Mouse (Mus musculus) limb, embryonic 10.5 days (tissue): ENCODE measurements around the gene Cage1. TPM values are rescaled to one million over a fixed set of nuclear protein-coding genes. Genes with fewer than 3 reads are reported as not detected.

Experiments used
- DNase-seq: peaks from one replicate; pipeline ENCODE4 v3.0.0-alpha.2; 2017; ENCODE audit warnings: low spot score
- H3K27ac ChIP-seq: fragments of 300-500 bp; sonication (generic); 2 replicates; pipeline ENCODE4 v1.5.1; 2016; ENCODE audit warnings: mild to moderate bottlenecking
- H3K27me3 ChIP-seq: fragments of 300-500 bp; sonication (generic); 2 replicates; pipeline ENCODE4 v1.6.1; 2016; ENCODE audit warnings: low read depth, mild to moderate bottlenecking; ENCODE audit not compliant: poor library complexity, severe bottlenecking
- H3K36me3 ChIP-seq: fragments of 300-500 bp; sonication (generic); 2 replicates; pipeline ENCODE4 v1.6.1; 2016; ENCODE audit warnings: mild to moderate bottlenecking, moderate library complexity
- H3K4me1 ChIP-seq: fragments of 300-500 bp; sonication (generic); 2 replicates; pipeline ENCODE4 v1.6.1; 2016
- H3K4me3 ChIP-seq: fragments of 300-500 bp; sonication (generic); 2 replicates; pipeline ENCODE4 v1.5.1; 2016; ENCODE audit warnings: mild to moderate bottlenecking, moderate library complexity
- H3K9me3 ChIP-seq: fragments of 300-500 bp; sonication (generic); replicated peaks from 2 replicates; pipeline ENCODE4 v1.6.1; 2016; ENCODE audit warnings: mild to moderate bottlenecking
- WGBS: fragments of 180-500 bp; shearing (Covaris S2); methylation state at CpG from one replicate; pipeline ENCODE4 v1.1.7; 2016; 5-methylcytosine and 5-hydroxymethylcytosine counted together
- polyA plus RNA-seq: library from polyadenylated mRNA; unstranded; fragments of >200 nt; fragmentation: Nextera tagmentation; extraction: Ambion mirVana; gene quantifications from 2 replicates; pipeline ENCODE4 v1.2.1, GENCODE M21; 2016

The Cage1 gene
- polyA plus RNA-seq, 1 experiment from 2014 or later = 0.96 TPM

GRCm38 (mm10) chr13:37999713-38000112, 37.2 kb downstream of the Cage1 start:
- 88% methylated on average over 3 of the region's 3 CpGs for WGBS
- Histone ChIP-seq H3K9me3 (no peaks in the 10 kb centered on the region), H3K36me3 (no peaks in the 10 kb centered on the region), H3K4me1 (no peaks in the 10 kb centered on the region), H3K27ac (no peak overlapping the region), H3K27me3 (no peaks in the 10 kb centered on the region), H3K4me3 (no peak overlapping the region)
- no peak for DNase-seq

- H3K27me3 ChIP-seq = no peaks in the 10 kb centered on the region
- peak overlapping the region; percentile 98 for H3K27ac ChIP-seq
- H3K9me3 ChIP-seq = no peaks in the 10 kb centered on the region
- no peak for DNase-seq
- 26% methylated on average over 7 of the region's 7 CpGs for WGBS
- peak overlapping the region; percentile 94 for H3K4me3 ChIP-seq
- peaks cover 15% of the 10 kb centered on the region for H3K4me1 ChIP-seq
- peaks cover 25% of the 10 kb centered on the region for H3K36me3 ChIP-seq
Measured at GRCm38 (mm10) chr13:37994405-37994749, 42.5 kb downstream of the Cage1 start.

- WGBS = under 1% methylated on average over 82 of the region's 89 CpGs
- DNase-seq = peak; percentile 98
- H3K4me3 ChIP-seq = peak within 1 kb of the TSS; percentile 94
- peaks cover 30% of the 10 kb centered on the region for H3K36me3 ChIP-seq
- peaks cover 15% of the 10 kb centered on the region for H3K4me1 ChIP-seq
- no peaks in the 10 kb centered on the region for H3K27me3 ChIP-seq
- H3K27ac ChIP-seq = peak within 1 kb of the TSS; percentile 98
- H3K9me3 ChIP-seq = no peaks in the 10 kb centered on the region
Measured at GRCm38 (mm10) chr13:37993704-37994404, 43.0 kb downstream of the Cage1 start, which contains the start of gene Ssr1. Gene Ssr1 (minus strand): TSS chr13:37994217.

- H3K36me3 ChIP-seq = peaks cover 35% of the 10 kb centered on the region
- peak overlapping the region; percentile 94 for H3K4me3 ChIP-seq
- WGBS = under 1% methylated on average over 17 of the region's 17 CpGs
- H3K27ac ChIP-seq = peak overlapping the region; percentile 98
- H3K27me3 ChIP-seq = no peaks in the 10 kb centered on the region
- H3K9me3 ChIP-seq = no peaks in the 10 kb centered on the region
- peaks cover 15% of the 10 kb centered on the region for H3K4me1 ChIP-seq
- no peak for DNase-seq
Measured at GRCm38 (mm10) chr13:37993376-37993703, 43.5 kb downstream of the Cage1 start.

- Histone ChIP-seq H3K4me3 (peak overlapping the region; percentile 94), H3K4me1 (peaks cover 15% of the 10 kb centered on the region), H3K27me3 (no peaks in the 10 kb centered on the region), H3K27ac (peak overlapping the region; percentile 98), H3K9me3 (no peaks in the 10 kb centered on the region), H3K36me3 (peaks cover 41% of the 10 kb centered on the region)
- 20% methylated on average over 10 of the region's 10 CpGs for WGBS
- peak; percentile 44 for DNase-seq
Measured at GRCm38 (mm10) chr13:37992638-37993371, 44.1 kb downstream of the Cage1 start.

- H3K9me3 ChIP-seq = no peaks in the 10 kb centered on the region
- no peaks in the 10 kb centered on the region for H3K27me3 ChIP-seq
- H3K4me1 ChIP-seq = peaks cover 15% of the 10 kb centered on the region
- H3K4me3 ChIP-seq = no peak overlapping the region
- 94% methylated on average over 8 of the region's 8 CpGs for WGBS
- peaks cover 72% of the 10 kb centered on the region for H3K36me3 ChIP-seq
- no peak overlapping the region for H3K27ac ChIP-seq
- DNase-seq = no peak
Measured at GRCm38 (mm10) chr13:37989701-37990100, 47.2 kb downstream of the Cage1 start.

GRCm38 (mm10) chr13:37986166-37986565, 50.7 kb downstream of the Cage1 start:
- no peaks in the 10 kb centered on the region for H3K27me3 ChIP-seq
- H3K4me1 ChIP-seq = no peaks in the 10 kb centered on the region
- H3K4me3 ChIP-seq = no peak overlapping the region
- WGBS = 93% methylated on average over 10 of the region's 10 CpGs
- no peaks in the 10 kb centered on the region for H3K9me3 ChIP-seq
- H3K27ac ChIP-seq = no peak overlapping the region
- peaks cover 100% of the 10 kb centered on the region for H3K36me3 ChIP-seq
- no peak for DNase-seq

- Histone ChIP-seq H3K36me3 (peaks cover 100% of the 10 kb centered on the region), H3K9me3 (no peaks in the 10 kb centered on the region), H3K27ac (no peak overlapping the region), H3K4me1 (no peaks in the 10 kb centered on the region), H3K27me3 (no peaks in the 10 kb centered on the region), H3K4me3 (no peak overlapping the region)
- WGBS = 90% methylated on average over 5 of the region's 5 CpGs
- no peak for DNase-seq
Measured at GRCm38 (mm10) chr13:37981063-37981462, 55.8 kb downstream of the Cage1 start.

- no peaks in the 10 kb centered on the region for H3K27me3 ChIP-seq
- H3K4me1 ChIP-seq = no peaks in the 10 kb centered on the region
- no peaks in the 10 kb centered on the region for H3K9me3 ChIP-seq
- H3K36me3 ChIP-seq = peaks cover 99% of the 10 kb centered on the region
- no peak overlapping the region for H3K27ac ChIP-seq
- WGBS = 96% methylated on average over 10 of the region's 10 CpGs
- no peak overlapping the region for H3K4me3 ChIP-seq
- DNase-seq = no peak
Measured at GRCm38 (mm10) chr13:37980346-37980745, 56.5 kb downstream of the Cage1 start.

- H3K36me3 ChIP-seq = peaks cover 94% of the 10 kb centered on the region
Measured at GRCm38 (mm10) chr13:37979506-37979905, 57.4 kb downstream of the Cage1 start.

GRCm38 (mm10) chr13:37974731-37975130, 62.1 kb downstream of the Cage1 start:
- no peak overlapping the region for H3K4me3 ChIP-seq
- H3K4me1 ChIP-seq = peaks cover 6% of the 10 kb centered on the region
- H3K27ac ChIP-seq = no peak overlapping the region
- no peak for DNase-seq
- whole genome bisulfite sequencing = 93% methylated on average over 5 of the region's 5 CpGs
- H3K27me3 ChIP-seq = no peaks in the 10 kb centered on the region
- peaks cover 51% of the 10 kb centered on the region for H3K36me3 ChIP-seq
- no peaks in the 10 kb centered on the region for H3K9me3 ChIP-seq

More at GRCm38 (mm10) chr13:37979506-37979905, 57.4 kb downstream of the Cage1 start:
- DNase-seq = no peak
- H3K9me3 ChIP-seq = no peaks in the 10 kb centered on the region
- no peaks in the 10 kb centered on the region for H3K4me1 ChIP-seq
- no peak overlapping the region for H3K27ac ChIP-seq
- H3K4me3 ChIP-seq = no peak overlapping the region
- H3K27me3 ChIP-seq = no peaks in the 10 kb centered on the region
- 94% methylated on average over 12 of the region's 12 CpGs for WGBS

- H3K4me3 ChIP-seq = no peak overlapping the region
- peaks cover 44% of the 10 kb centered on the region for H3K36me3 ChIP-seq
- no peaks in the 10 kb centered on the region for H3K27me3 ChIP-seq
- DNase-seq = no peak
- WGBS = 90% methylated on average over 6 of the region's 6 CpGs
- peaks cover 6% of the 10 kb centered on the region for H3K4me1 ChIP-seq
- H3K27ac ChIP-seq = no peak overlapping the region
- no peaks in the 10 kb centered on the region for H3K9me3 ChIP-seq
Measured at GRCm38 (mm10) chr13:37974036-37974435, 62.8 kb downstream of the Cage1 start.

GRCm38 (mm10) chr13:37970887-37971530, 65.9 kb downstream of the Cage1 start:
- Histone ChIP-seq H3K27ac (no peak overlapping the region), H3K36me3 (peaks cover 14% of the 10 kb centered on the region)
- no peak for DNase-seq

More at GRCm38 (mm10) chr13:37970887-37971530, 65.9 kb downstream of the Cage1 start:
- Histone ChIP-seq H3K9me3 (no peaks in the 10 kb centered on the region), H3K27me3 (no peaks in the 10 kb centered on the region), H3K4me3 (no peak overlapping the region), H3K4me1 (peaks cover 27% of the 10 kb centered on the region)
- 86% methylated on average over 11 of the region's 11 CpGs for WGBS
